Mouse (Mus musculus) heart, postnatal 0 days (tissue): Measurements from ENCODE around the gene Pex19. TPM values are rescaled to one million over a fixed set of nuclear protein-coding genes. Genes with fewer than 3 reads are reported as not detected.

Experiments used
- ATAC-seq: fragments of 200-750 bp; cut with Nextera tagmentation; 2 replicates; pipeline ENCODE4 v1.8.0; 2017; ENCODE audit warnings: low read depth, moderate number of reproducible peaks, moderate library complexity; ENCODE audit not compliant: insufficient read depth
- DNase-seq: peaks from one replicate; pipeline ENCODE4 v3.0.0-alpha.2; 2016; ENCODE audit warnings: low spot score
- H3K27ac ChIP-seq: fragments of 300-500 bp; sonication (generic); 2 replicates; pipeline ENCODE4 v1.5.1; 2014; ENCODE audit warnings: low read depth, mild to moderate bottlenecking
- H3K27me3 ChIP-seq: fragments of 300-500 bp; sonication (generic); 2 replicates; pipeline ENCODE4 v1.6.1; 2014; ENCODE audit warnings: low read length, mixed read lengths; ENCODE audit not compliant: control insufficient read depth, insufficient read depth
- H3K36me3 ChIP-seq: fragments of 300-500 bp; sonication (generic); replicated peaks from 2 replicates; pipeline ENCODE4 v1.6.1; 2014; ENCODE audit warnings: low read length, mixed read lengths; ENCODE audit not compliant: control insufficient read depth, insufficient read depth
- H3K4me1 ChIP-seq: fragments of 300-500 bp; sonication (generic); 2 replicates; pipeline ENCODE4 v1.6.1; 2014; ENCODE audit warnings: antibody characterized with exemption; ENCODE audit not compliant: control insufficient read depth, insufficient read depth
- H3K4me2 ChIP-seq: fragments of 300-500 bp; sonication (generic); 2 replicates; pipeline ENCODE4 v1.6.1; 2014; ENCODE audit warnings: low read depth, mild to moderate bottlenecking, low read length, moderate library complexity
- H3K4me3 ChIP-seq: fragments of 300-500 bp; sonication (generic); 2 replicates; pipeline ENCODE4 v1.5.1; 2014; ENCODE audit warnings: low read depth, low read length
- H3K9ac ChIP-seq: fragments of 300-500 bp; sonication (generic); replicated peaks from 2 replicates; pipeline ENCODE4 v1.6.1; 2014; ENCODE audit warnings: low read depth, low read length, mixed read lengths
- H3K9me3 ChIP-seq: fragments of 300-500 bp; sonication (generic); replicated peaks from 2 replicates; pipeline ENCODE4 v1.6.1; 2016; ENCODE audit warnings: low read length; ENCODE audit not compliant: control insufficient read depth
- CTCF ChIP-seq: IDR thresholded peaks from 2 replicates; pipeline ENCODE4 v1.5.1; 2016; ENCODE audit warnings: antibody characterized with exemption, control low read depth, low read depth
- EP300 ChIP-seq: IDR thresholded peaks from 2 replicates; pipeline ENCODE4 v1.6.1; 2016; ENCODE audit warnings: antibody characterized with exemption, low read depth
- polyA plus RNA-seq: library from polyadenylated mRNA; unstranded; fragments of >200 nt; fragmentation: Nextera tagmentation; extraction: Ambion mirVana; gene quantifications from 2 replicates; pipeline ENCODE4 v1.2.1, GENCODE M21; 2015
- total RNA-seq: library from RNA; depleted of rRNA; stranded (reverse); fragments of >200 nt; gene quantifications from 2 replicates; pipeline ENCODE4 v1.2.3, GENCODE M21; 2014; ENCODE audit warnings: low replicate concordance; rRNA removed

Pex19 gene
- total and polyA plus RNA-seq, 2 experiments from 2014 or later = 157 to 161 TPM

GRCm38 (mm10) chr1:172183915-172184314 is 57.4 kb downstream of the Pex19 start:
- Histone ChIP-seq H3K27ac (no peak overlapping the region), H3K9ac (no peak overlapping the region), H3K9me3 (no peaks in the 10 kb centered on the region), H3K4me3 (no peak overlapping the region), H3K36me3 (peaks cover 84% of the 10 kb centered on the region), H3K4me2 (no peak overlapping the region), H3K4me1 (no peaks in the 10 kb centered on the region), H3K27me3 (no peaks in the 10 kb centered on the region)
- TF ChIP-seq CTCF (no peak), EP300 (no peak)
- ATAC-seq (no peak), DNase-seq (no peak)

Other genes starting within 250 kb of the Pex19 start
- gene Gm10521, start 231.1 kb upstream of the Pex19 start, total RNA-seq = 0.15 TPM in 1 of 2 replicates, not detected in the other
- not detected in 2 replicates for gene Gm10521, start 231.1 kb upstream of the Pex19 start, polyA plus RNA-seq
- 0.12 TPM in 1 of 2 replicates, not detected in the other for gene Slamf6, start 209.2 kb upstream of the Pex19 start, total RNA-seq
- 0.11 and 0.26 TPM in 2 replicates for gene Slamf6, start 209.2 kb upstream of the Pex19 start, polyA plus RNA-seq
- 11.2 and 11.4 TPM in 2 replicates for gene Vangl2, start 98.3 kb upstream of the Pex19 start, total RNA-seq
- 4.7 and 5.2 TPM in 2 replicates for gene Vangl2, start 98.3 kb upstream of the Pex19 start, polyA plus RNA-seq
- gene Nhlh1, start 69.2 kb upstream of the Pex19 start, total RNA-seq = not detected in 2 replicates
- gene Nhlh1, start 69.2 kb upstream of the Pex19 start, polyA plus RNA-seq = not detected in 2 replicates
- 148 and 174 TPM in 2 replicates for gene Copa, start 44.2 kb upstream of the Pex19 start, total RNA-seq
- gene Copa, start 44.2 kb upstream of the Pex19 start, polyA plus RNA-seq = 101 and 102 TPM in 2 replicates
- gene Ncstn, start 44.0 kb upstream of the Pex19 start, total RNA-seq = 53.4 and 87.3 TPM in 2 replicates
- 63.9 and 68.1 TPM in 2 replicates for gene Ncstn, start 44.0 kb upstream of the Pex19 start, polyA plus RNA-seq
- gene Dcaf8, start 21.3 kb downstream of the Pex19 start, total RNA-seq = 119 and 129 TPM in 2 replicates
- gene Dcaf8, start 21.3 kb downstream of the Pex19 start, polyA plus RNA-seq = 116 and 119 TPM in 2 replicates
- gene Pea15a, start 80.0 kb downstream of the Pex19 start, total RNA-seq = 78.3 and 105 TPM in 2 replicates
- 99.2 and 99.3 TPM in 2 replicates for gene Pea15a, start 80.0 kb downstream of the Pex19 start, polyA plus RNA-seq
- 61.2 and 68.0 TPM in 2 replicates for gene Casq1, start 93.1 kb downstream of the Pex19 start, total RNA-seq
- gene Casq1, start 93.1 kb downstream of the Pex19 start, polyA plus RNA-seq = 60.3 and 65.0 TPM in 2 replicates
- gene Atp1a4, start 131.7 kb downstream of the Pex19 start, total RNA-seq = not detected in 2 replicates
- 0.07 TPM in 2 replicates for gene Atp1a4, start 131.7 kb downstream of the Pex19 start, polyA plus RNA-seq
- 22.1 and 30.8 TPM in 2 replicates for gene Igsf8, start 134.9 kb downstream of the Pex19 start, total RNA-seq
- gene Igsf8, start 134.9 kb downstream of the Pex19 start, polyA plus RNA-seq = 11.4 and 12.6 TPM in 2 replicates
- 130 and 131 TPM in 2 replicates for gene Atp1a2, start 171.3 kb downstream of the Pex19 start, total RNA-seq
- 27.1 and 29.0 TPM in 2 replicates for gene Atp1a2, start 171.3 kb downstream of the Pex19 start, polyA plus RNA-seq
- not detected in 2 replicates for gene Kcnj9, start 202.6 kb downstream of the Pex19 start, total RNA-seq
- not detected in 2 replicates for gene Kcnj9, start 202.6 kb downstream of the Pex19 start, polyA plus RNA-seq
- gene Kcnj10, start 214.5 kb downstream of the Pex19 start, total RNA-seq = not detected in 2 replicates
- gene Kcnj10, start 214.5 kb downstream of the Pex19 start, polyA plus RNA-seq = 0.03 TPM in 1 of 2 replicates, not detected in the other
- gene Pigm, start 249.8 kb downstream of the Pex19 start, total RNA-seq = 13.8 and 14.8 TPM in 2 replicates
- 2.1 and 2.2 TPM in 2 replicates for gene Pigm, start 249.8 kb downstream of the Pex19 start, polyA plus RNA-seq